Mouse (Mus musculus) hindbrain, embryonic 15.5 days (tissue): ENCODE measurements around the gene Gli3. TPM values are rescaled to one million over a fixed set of nuclear protein-coding genes. Genes with fewer than 3 reads are reported as not detected.

Experiments
- ATAC-seq: fragments of 200-750 bp; cut with Nextera tagmentation; 2 replicates; pipeline ENCODE4 v1.8.0; 2017; ENCODE audit warnings: low read depth, moderate number of reproducible peaks, moderate TSS enrichment; ENCODE audit not compliant: low FRiP score
- H3K27ac ChIP-seq: fragments of 300-500 bp; sonication (generic); replicated peaks from 2 replicates; pipeline ENCODE4 v1.5.1; 2015; ENCODE audit warnings: mild to moderate bottlenecking, inconsistent platforms
- H3K27me3 ChIP-seq: fragments of 300-500 bp; sonication (generic); 2 replicates; pipeline ENCODE4 v1.6.1; 2015; ENCODE audit warnings: control low read depth, inconsistent platforms
- H3K36me3 ChIP-seq: fragments of 300-500 bp; sonication (generic); 2 replicates; pipeline ENCODE4 v1.6.1; 2015; ENCODE audit warnings: control low read depth, inconsistent platforms
- H3K4me1 ChIP-seq: fragments of 300-500 bp; sonication (generic); replicated peaks from 2 replicates; pipeline ENCODE4 v1.6.1; 2015; ENCODE audit warnings: control low read depth, inconsistent platforms
- H3K4me2 ChIP-seq: fragments of 300-500 bp; sonication (generic); 2 replicates; pipeline ENCODE4 v1.6.1; 2015; ENCODE audit warnings: moderate library complexity, mild to moderate bottlenecking, inconsistent platforms
- H3K4me3 ChIP-seq: fragments of 300-500 bp; sonication (generic); 2 replicates; pipeline ENCODE4 v1.5.1; 2015; ENCODE audit warnings: mild to moderate bottlenecking, inconsistent platforms
- H3K9ac ChIP-seq: fragments of 300-500 bp; sonication (generic); 2 replicates; pipeline ENCODE4 v1.6.1; 2015; ENCODE audit warnings: inconsistent platforms
- H3K9me3 ChIP-seq: fragments of 300-500 bp; sonication (generic); 2 replicates; pipeline ENCODE4 v1.6.1; 2016; ENCODE audit warnings: control low read depth, inconsistent platforms
- WGBS: fragments of 180-500 bp; shearing (Covaris S2); methylation state at CpG from one replicate; pipeline ENCODE4 v1.1.7; 2015; 5-methylcytosine and 5-hydroxymethylcytosine counted together
- polyA plus RNA-seq: library from polyadenylated mRNA; unstranded; fragments of >200 nt; fragmentation: Nextera tagmentation; extraction: Ambion mirVana; gene quantifications from 2 replicates; pipeline ENCODE4 v1.2.1, GENCODE M21; 2015

Gene Gli3
- polyA plus RNA-seq, 1 experiment from 2014 or later, result 5.4 TPM

DNA sequence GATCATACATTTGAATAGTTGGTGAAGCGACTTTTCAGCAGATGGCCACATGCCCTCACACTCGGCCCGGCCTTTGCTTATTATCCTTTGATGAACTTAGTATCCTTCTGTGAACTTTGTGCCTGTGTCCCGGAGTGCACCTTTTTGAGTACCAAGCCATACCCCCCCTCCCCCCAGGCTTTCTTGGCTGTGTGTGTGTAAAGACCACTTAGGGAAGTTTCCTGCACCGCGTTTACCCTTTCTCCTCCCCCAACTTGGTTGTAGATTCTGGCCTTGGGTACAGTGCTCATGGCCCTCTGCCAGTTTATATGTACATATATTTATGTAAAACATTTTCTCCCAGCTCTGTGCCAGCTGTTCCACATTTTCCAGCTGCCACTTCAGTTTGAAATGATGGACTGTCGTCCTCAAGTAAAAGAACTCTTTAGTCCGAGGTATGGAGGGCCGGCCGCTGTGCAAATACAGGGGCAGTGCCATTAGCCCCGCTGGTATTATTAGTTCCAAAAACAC is 1.8 kb downstream of the Gli3 start:
- no peaks in the 10 kb centered on the region for H3K9me3 ChIP-seq
- peaks cover 17% of the 10 kb centered on the region for H3K27me3 ChIP-seq
- peak overlapping the region; percentile 99 for H3K4me2 ChIP-seq
- peaks cover 30% of the 10 kb centered on the region for H3K4me1 ChIP-seq
- no peak overlapping the region for H3K27ac ChIP-seq
- H3K4me3 ChIP-seq, result peak overlapping the region; percentile 80
- peak overlapping the region; percentile 57; the same call in 1 of the 2 replicates for H3K9ac ChIP-seq
- no peak for ATAC-seq
- H3K36me3 ChIP-seq, result no peaks in the 10 kb centered on the region
- WGBS, result 3% methylated on average over 11 of the region's 11 CpGs

DNA sequence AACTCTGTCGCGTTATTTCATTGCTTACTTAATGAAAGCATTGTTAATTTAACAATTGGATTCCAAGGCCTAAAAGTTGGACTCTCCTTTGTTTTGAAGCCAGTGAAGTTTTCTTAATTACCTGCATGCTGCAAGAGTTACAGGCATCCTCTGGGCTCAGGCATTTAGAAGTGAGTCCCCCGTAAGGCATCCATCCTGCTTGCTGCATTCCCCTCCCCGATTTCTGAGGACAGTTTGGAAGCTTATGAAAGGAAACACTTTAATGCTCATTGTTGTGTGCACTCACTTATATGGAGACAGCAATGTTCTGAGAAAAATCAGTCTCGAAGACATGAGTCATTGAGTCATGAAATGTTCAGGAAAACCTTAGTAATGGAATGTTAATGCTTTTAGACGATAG is 3.5 kb downstream of the Gli3 start:
- WGBS, result 28% methylated on average over 6 of the region's 6 CpGs
- H3K9me3 ChIP-seq, result no peaks in the 10 kb centered on the region
- no peaks in the 10 kb centered on the region for H3K36me3 ChIP-seq
- no peak overlapping the region for H3K27ac ChIP-seq
- no peak overlapping the region for H3K9ac ChIP-seq
- H3K27me3 ChIP-seq, result peaks cover 15% of the 10 kb centered on the region
- ATAC-seq, result no peak
- H3K4me2 ChIP-seq, result peak overlapping the region; percentile 29
- H3K4me1 ChIP-seq, result peaks cover 34% of the 10 kb centered on the region
- no peak overlapping the region for H3K4me3 ChIP-seq

DNA sequence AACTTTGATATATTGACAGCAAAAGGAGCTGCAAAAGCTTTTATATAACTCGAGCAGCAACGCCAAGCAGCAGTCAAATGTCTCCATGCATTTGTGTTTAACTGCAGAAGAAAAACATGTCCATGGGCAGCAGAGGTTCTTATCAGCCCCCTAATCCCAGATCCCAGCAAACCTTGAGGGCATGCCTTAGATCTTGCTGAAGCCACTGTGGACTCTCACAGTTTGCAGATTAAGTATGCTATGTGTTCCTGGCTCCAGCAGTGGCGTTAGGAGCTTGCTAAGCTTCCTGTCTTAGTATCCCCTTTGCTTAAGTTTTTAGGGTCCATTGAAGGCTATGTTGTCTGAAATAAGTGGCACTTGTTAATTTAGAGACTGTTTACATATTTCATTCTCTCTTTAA is 4.4 kb downstream of the Gli3 start:
- Histone ChIP-seq H3K9ac (no peak overlapping the region), H3K4me2 (no peak overlapping the region), H3K4me3 (no peak overlapping the region), H3K27me3 (peaks cover 13% of the 10 kb centered on the region), H3K4me1 (peaks cover 33% of the 10 kb centered on the region), H3K9me3 (no peaks in the 10 kb centered on the region), H3K36me3 (no peaks in the 10 kb centered on the region), H3K27ac (no peak overlapping the region)
- no peak for ATAC-seq
- WGBS, result 27% methylated on average over 3 of the region's 3 CpGs

DNA sequence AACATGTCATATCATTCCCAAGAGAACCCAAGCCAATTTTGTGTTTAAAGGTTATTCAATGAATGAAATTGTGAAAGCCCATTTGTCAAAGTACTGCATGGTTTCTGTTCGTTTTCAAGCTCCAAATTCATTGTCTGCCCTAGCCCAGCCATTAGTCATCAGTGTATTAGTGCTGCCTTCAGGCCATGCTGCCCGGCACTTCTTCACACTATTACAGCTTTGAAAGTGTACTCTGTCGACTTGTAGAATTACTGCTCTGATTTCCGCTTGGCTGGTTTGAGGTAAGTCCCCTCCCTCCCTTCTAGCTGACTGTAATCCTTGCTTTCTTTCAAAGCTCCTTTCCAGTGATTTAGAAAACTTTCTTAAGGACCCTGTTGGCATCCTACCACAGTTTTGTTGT is 5.4 kb downstream of the Gli3 start:
- 21% methylated on average over 4 of the region's 4 CpGs for WGBS
- Histone ChIP-seq H3K36me3 (no peaks in the 10 kb centered on the region), H3K9me3 (no peaks in the 10 kb centered on the region), H3K4me2 (peak overlapping the region; percentile 9; the same call in 1 of the 2 replicates), H3K4me1 (peaks cover 25% of the 10 kb centered on the region), H3K9ac (no peak overlapping the region), H3K27ac (no peak overlapping the region), H3K4me3 (no peak overlapping the region), H3K27me3 (peaks cover 13% of the 10 kb centered on the region)
- ATAC-seq, result no peak

DNA sequence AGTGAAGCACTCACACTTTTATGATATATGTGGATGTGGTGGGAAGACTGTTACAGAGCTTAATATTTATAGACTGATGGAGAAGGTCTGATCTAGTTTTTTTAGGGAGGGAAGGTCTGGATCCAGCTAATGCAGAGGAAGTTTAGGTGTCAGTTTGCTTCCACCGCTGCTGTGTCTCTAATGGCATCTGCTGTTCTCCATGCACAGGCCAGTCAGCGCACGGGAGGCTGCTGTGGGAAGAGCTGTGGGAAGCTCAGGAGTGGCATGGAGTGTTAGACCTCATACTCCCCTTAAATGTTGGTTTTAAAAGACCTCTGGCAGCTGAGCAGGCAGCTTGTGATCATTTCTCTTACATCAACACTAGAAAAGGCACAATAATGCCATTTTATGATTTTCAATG is 7.0 kb downstream of the Gli3 start:
- Histone ChIP-seq H3K4me3 (no peak overlapping the region), H3K9ac (no peak overlapping the region), H3K27me3 (0 out of 2 replicates have a peak, but pooled peaks cover 5% of the 10 kb centered on the region), H3K9me3 (no peaks in the 10 kb centered on the region), H3K4me2 (no peak overlapping the region), H3K4me1 (peaks cover 11% of the 10 kb centered on the region), H3K36me3 (no peaks in the 10 kb centered on the region), H3K27ac (no peak overlapping the region)
- 54% methylated on average over 3 of the region's 3 CpGs for WGBS
- ATAC-seq, result no peak

DNA sequence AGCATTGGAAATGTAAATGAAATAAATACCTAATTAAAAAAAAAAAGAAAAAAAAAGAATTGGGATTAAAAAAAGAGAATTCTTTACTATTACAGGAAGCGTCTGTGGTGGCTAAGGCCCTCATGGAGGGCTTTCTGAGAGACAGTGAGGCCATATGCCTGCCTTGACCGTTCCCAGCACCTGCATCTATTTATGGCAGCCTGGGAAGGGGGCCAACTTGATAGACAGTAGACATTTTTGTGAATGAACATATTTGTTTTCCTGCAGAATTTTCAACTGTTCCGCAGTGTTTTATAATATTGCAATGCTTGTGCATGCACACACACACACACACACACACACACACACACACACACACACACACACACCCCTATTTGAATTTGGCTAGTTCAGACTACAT is 9.7 kb downstream of the Gli3 start:
- peaks cover 10% of the 10 kb centered on the region; the same call in 1 of the 2 replicates for H3K4me1 ChIP-seq
- WGBS, result 66% methylated on average over 3 of the region's 3 CpGs
- no peaks in the 10 kb centered on the region for H3K27me3 ChIP-seq
- no peak overlapping the region for H3K9ac ChIP-seq
- no peak overlapping the region for H3K4me2 ChIP-seq
- no peak for ATAC-seq
- H3K27ac ChIP-seq, result no peak overlapping the region
- H3K4me3 ChIP-seq, result no peak overlapping the region
- no peaks in the 10 kb centered on the region for H3K36me3 ChIP-seq
- H3K9me3 ChIP-seq, result no peaks in the 10 kb centered on the region

DNA sequence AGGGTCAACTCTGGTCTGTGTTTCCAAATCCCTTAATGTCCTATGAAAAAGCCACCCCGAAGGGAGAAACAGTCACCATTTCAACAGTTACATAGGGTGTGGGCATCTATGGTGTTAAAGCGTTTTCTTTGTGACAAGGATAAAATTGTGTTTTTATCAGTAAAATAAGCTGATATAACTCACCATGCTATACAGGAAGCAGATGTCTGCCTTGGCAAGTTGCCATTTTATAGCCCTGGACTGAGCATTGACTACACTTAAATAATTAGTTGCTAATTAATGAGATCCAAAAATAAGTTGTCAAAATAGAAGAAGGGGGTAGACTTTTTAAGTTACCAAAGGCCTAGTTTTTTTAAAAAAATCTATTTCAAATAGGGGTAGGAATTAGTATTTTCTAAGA is 11.4 kb downstream of the Gli3 start:
- Histone ChIP-seq H3K36me3 (no peaks in the 10 kb centered on the region), H3K27me3 (no peaks in the 10 kb centered on the region), H3K4me1 (0 out of 2 replicates have a peak, but pooled peaks cover 4% of the 10 kb centered on the region), H3K4me2 (no peak overlapping the region), H3K9me3 (no peaks in the 10 kb centered on the region), H3K27ac (no peak overlapping the region), H3K4me3 (no peak overlapping the region), H3K9ac (no peak overlapping the region)
- no peak for ATAC-seq
- WGBS, result 70% methylated on average over 2 of the region's 2 CpGs

DNA sequence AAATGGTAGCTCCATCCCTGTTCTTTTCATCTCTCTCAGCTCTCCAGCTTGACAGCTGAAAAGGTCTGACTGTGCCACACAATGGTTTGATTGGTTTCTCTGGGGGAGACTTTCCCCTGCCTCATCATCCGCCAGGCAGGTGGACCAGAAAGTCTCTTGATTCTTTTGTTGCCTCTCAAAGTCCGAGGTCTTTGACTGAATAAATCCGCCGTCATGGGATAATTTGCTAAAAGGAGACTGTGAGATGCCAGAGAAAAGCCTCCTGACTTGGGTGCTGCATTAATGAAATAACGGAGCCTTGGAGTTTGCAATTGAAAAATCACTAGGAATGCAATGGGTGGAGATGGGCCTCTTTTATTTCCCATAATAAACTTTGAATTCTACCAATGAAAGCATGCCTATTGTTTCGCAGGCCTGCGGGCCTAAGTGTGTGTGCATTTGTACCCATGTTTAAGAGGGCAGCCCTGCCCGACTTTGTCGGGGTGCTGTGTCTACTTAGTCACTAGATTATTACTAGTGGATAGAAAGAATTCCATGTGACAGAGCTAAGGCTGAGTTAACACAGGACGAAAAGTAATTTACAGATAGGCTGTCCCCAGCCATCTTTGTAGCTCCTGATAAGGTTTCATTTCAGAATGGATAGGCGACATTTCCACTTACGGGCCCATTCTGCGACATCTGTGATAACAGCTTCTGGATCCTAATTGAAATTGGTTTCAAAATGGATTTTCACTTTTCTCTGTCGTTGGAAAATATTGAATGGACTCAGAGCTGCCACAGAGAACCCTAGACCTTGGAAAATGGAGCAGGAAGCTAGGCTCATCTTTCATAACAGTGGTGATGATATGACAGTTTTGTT is 23.2 kb downstream of the Gli3 start:
- Histone ChIP-seq H3K36me3 (no peaks in the 10 kb centered on the region), H3K27me3 (no peaks in the 10 kb centered on the region), H3K4me1 (peaks cover 17% of the 10 kb centered on the region; the same call in 1 of the 2 replicates), H3K4me2 (peak overlapping the region; percentile 9; the same call in 1 of the 2 replicates), H3K27ac (no peak overlapping the region), H3K9ac (no peak overlapping the region), H3K4me3 (no peak overlapping the region), H3K9me3 (no peaks in the 10 kb centered on the region)
- peak; percentile 37; the same call in 1 of the 2 replicates for ATAC-seq
- 22% methylated on average over 14 of the region's 14 CpGs for WGBS

DNA sequence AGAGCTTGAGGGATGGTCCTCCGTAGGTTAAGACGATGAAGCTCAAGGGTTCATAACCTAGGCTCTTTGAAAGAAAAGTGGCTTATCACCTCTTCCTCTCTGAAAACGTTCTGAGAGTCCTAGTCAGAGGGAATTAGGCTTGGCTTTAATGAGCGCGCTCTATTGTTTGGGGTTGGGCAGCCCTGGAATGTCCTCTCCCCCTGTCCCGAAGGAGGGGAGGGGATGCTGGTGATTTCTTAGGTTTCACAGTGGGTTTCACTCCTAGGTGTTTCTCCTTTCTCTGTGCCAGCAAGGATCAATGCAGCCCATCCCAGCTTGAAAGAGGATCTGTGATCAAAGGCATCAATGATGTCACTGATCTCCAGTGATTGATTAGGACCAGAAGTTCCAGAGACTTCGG is 24.3 kb downstream of the Gli3 start:
- H3K4me3 ChIP-seq, result no peak overlapping the region
- no peak overlapping the region for H3K27ac ChIP-seq
- 17% methylated on average over 7 of the region's 7 CpGs for WGBS
- H3K27me3 ChIP-seq, result no peaks in the 10 kb centered on the region
- no peak overlapping the region for H3K9ac ChIP-seq
- no peaks in the 10 kb centered on the region for H3K36me3 ChIP-seq
- no peaks in the 10 kb centered on the region for H3K9me3 ChIP-seq
- no peak for ATAC-seq
- H3K4me2 ChIP-seq, result no peak overlapping the region
- peaks cover 17% of the 10 kb centered on the region; the same call in 1 of the 2 replicates for H3K4me1 ChIP-seq

DNA sequence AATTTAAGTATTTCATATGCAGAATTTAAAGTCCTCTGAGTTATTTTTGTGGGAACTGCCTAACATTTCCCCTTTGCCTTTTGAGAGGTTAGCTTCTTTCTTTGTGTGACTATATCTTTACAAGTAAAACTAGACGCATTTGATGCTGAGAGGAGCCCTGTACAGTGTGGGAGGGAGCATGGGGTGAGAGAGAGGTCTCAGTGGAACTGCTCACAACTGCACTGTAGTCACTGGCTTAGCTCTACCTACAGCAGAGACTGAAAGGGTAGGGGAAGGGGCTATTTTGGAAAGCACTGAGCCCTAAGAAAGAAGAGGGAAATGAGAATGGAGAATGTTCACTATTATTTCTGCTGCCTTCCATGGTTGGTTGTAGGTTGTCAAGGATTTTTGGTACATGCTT is 25.0 kb downstream of the Gli3 start:
- no peaks in the 10 kb centered on the region for H3K9me3 ChIP-seq
- no peaks in the 10 kb centered on the region for H3K36me3 ChIP-seq
- H3K4me2 ChIP-seq, result no peak overlapping the region
- ATAC-seq, result no peak
- no peak overlapping the region for H3K9ac ChIP-seq
- H3K4me3 ChIP-seq, result no peak overlapping the region
- no peak overlapping the region for H3K27ac ChIP-seq
- WGBS, result 61% methylated on average over 1 of the region's 1 CpGs
- H3K27me3 ChIP-seq, result no peaks in the 10 kb centered on the region
- H3K4me1 ChIP-seq, result peaks cover 17% of the 10 kb centered on the region; the same call in 1 of the 2 replicates

DNA sequence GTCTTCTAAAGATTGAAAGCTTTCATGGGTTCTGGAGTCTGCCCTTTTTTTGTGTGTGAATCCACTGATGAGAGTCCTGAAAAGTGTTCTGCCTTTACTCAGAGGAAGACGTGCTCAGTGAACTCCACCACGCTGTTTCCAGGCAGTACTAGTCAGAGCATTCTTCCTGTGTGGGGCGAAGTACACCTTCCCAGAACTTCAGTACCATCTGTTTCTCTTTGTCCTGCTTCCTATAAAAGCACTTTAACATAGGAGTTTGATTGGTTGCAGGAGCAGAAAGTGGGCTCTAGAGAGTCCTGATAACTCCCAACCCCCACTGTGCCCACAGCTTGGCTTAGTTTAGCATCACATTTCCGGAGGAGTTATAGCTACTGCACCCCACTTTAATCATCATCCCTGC is 32.8 kb downstream of the Gli3 start:
- Histone ChIP-seq H3K4me2 (no peak overlapping the region), H3K4me1 (no peaks in the 10 kb centered on the region), H3K4me3 (no peak overlapping the region), H3K9ac (no peak overlapping the region), H3K9me3 (no peaks in the 10 kb centered on the region), H3K36me3 (no peaks in the 10 kb centered on the region), H3K27me3 (no peaks in the 10 kb centered on the region), H3K27ac (no peak overlapping the region)
- 91% methylated on average over 4 of the region's 4 CpGs for WGBS
- ATAC-seq, result no peak

DNA sequence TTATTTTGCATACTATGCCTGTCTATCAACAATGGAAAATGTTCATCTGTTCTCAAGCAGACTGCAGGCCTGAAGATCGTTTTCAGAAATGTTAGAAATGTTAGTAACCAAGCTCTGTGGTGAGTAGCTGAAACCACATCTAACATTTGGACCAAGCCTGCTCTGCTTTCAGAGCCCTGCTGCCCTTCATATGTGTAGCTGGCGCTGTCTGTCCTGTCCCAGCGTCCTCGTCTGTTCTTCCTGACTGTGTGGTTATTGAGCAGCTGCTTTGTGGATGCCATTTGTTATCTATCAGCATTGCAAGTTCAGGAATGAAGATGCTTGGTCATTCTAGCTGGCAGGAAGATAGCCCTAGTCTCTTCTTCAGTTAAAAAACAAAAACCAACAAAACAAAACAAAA is 35.3 kb downstream of the Gli3 start:
- Histone ChIP-seq H3K27ac (no peak overlapping the region), H3K36me3 (no peaks in the 10 kb centered on the region), H3K9ac (no peak overlapping the region), H3K4me2 (no peak overlapping the region), H3K4me1 (no peaks in the 10 kb centered on the region), H3K4me3 (no peak overlapping the region), H3K9me3 (no peaks in the 10 kb centered on the region), H3K27me3 (no peaks in the 10 kb centered on the region)
- WGBS, result 65% methylated on average over 4 of the region's 4 CpGs
- no peak for ATAC-seq
